Mouse (Mus musculus) neural tube, embryonic 13.5 days (tissue): Measurements from ENCODE around the gene Orai2. TPM values are rescaled to one million over a fixed set of nuclear protein-coding genes. Genes with fewer than 3 reads are reported as not detected.
A peak's percentile ranks its signal among the peaks of the same experiment; 100 is the strongest.
"Not testable (repeated sequence)": the region's sequence is repeated elsewhere in the genome, so short reads cannot be mapped to it uniquely, and the experiment has no call there.

Source experiments
- ATAC-seq: fragments of 200-750 bp; cut with Nextera tagmentation; 2 replicates; pipeline ENCODE4 v1.8.0; 2017; ENCODE audit warnings: low read depth, mild to moderate bottlenecking, moderate TSS enrichment, moderate library complexity
- H3K27ac ChIP-seq: fragments of 300-500 bp; sonication (generic); replicated peaks from 2 replicates; pipeline ENCODE4 v1.5.1; 2015; ENCODE audit warnings: moderate library complexity, mild to moderate bottlenecking, inconsistent platforms
- H3K27me3 ChIP-seq: fragments of 300-500 bp; sonication (generic); 2 replicates; pipeline ENCODE4 v1.6.1; 2015; ENCODE audit warnings: mild to moderate bottlenecking, inconsistent platforms
- H3K36me3 ChIP-seq: fragments of 300-500 bp; sonication (generic); 2 replicates; pipeline ENCODE4 v1.6.1; 2015; ENCODE audit warnings: mild to moderate bottlenecking, inconsistent platforms
- H3K4me1 ChIP-seq: fragments of 300-500 bp; sonication (generic); replicated peaks from 2 replicates; pipeline ENCODE4 v1.6.1; 2015; ENCODE audit warnings: inconsistent platforms
- H3K4me2 ChIP-seq: fragments of 300-500 bp; sonication (generic); 2 replicates; pipeline ENCODE4 v1.6.1; 2015; ENCODE audit warnings: inconsistent platforms, mild to moderate bottlenecking, moderate library complexity
- H3K4me3 ChIP-seq: fragments of 300-500 bp; sonication (generic); 2 replicates; pipeline ENCODE4 v1.5.1; 2015; ENCODE audit warnings: mild to moderate bottlenecking, inconsistent platforms
- H3K9ac ChIP-seq: fragments of 300-500 bp; sonication (generic); 2 replicates; pipeline ENCODE4 v1.6.1; 2015; ENCODE audit warnings: moderate library complexity, mild to moderate bottlenecking, inconsistent platforms
- H3K9me3 ChIP-seq: fragments of 300-500 bp; sonication (generic); 2 replicates; pipeline ENCODE4 v1.6.1; 2016; ENCODE audit warnings: inconsistent platforms
- WGBS: fragments of 180-500 bp; shearing (Covaris S2); methylation state at CpG from one replicate; pipeline ENCODE4 v1.1.7; 2015; 5-methylcytosine and 5-hydroxymethylcytosine counted together
- microRNA-seq: library from miRNA; unstranded; fragments of <30 nt; microRNA quantifications from one replicate; pipeline ENCODE4, GENCODE M21; 2016
- polyA plus RNA-seq: library from polyadenylated mRNA; unstranded; fragments of >200 nt; fragmentation: Nextera tagmentation; extraction: Ambion mirVana; gene quantifications from 2 replicates; pipeline ENCODE4 v1.2.1, GENCODE M21; 2015

Gene Orai2
- polyA plus RNA-seq, 1 experiment from 2014 or later = 33.7 TPM

GRCm38 (mm10) chr5:136115891-136116783 lies 54.4 kb downstream of the Orai2 start, which contains the start of gene Polr2j:
Polr2j (plus strand) TSS chr5:136116631.
- peak within 1 kb of the TSS; percentile 87 for H3K9ac ChIP-seq
- no peaks in the 10 kb centered on the region for H3K27me3 ChIP-seq
- H3K36me3 ChIP-seq = peaks cover 17% of the 10 kb centered on the region
- H3K4me1 ChIP-seq = peaks cover 27% of the 10 kb centered on the region
- H3K4me2 ChIP-seq = peak within 1 kb of the TSS; percentile 78
- peak; percentile 95 for ATAC-seq
- WGBS = 3% methylated on average over 42 of the region's 42 CpGs
- H3K27ac ChIP-seq = peak within 1 kb of the TSS; percentile 78
- H3K9me3 ChIP-seq = no peaks in the 10 kb centered on the region
- H3K4me3 ChIP-seq = peak within 1 kb of the TSS; percentile 97

GRCm38 (mm10) chr5:136113546-136113945 lies 57.0 kb downstream of the Orai2 start:
- ATAC-seq, H3K27me3 ChIP-seq, H3K9me3 ChIP-seq, H3K27ac ChIP-seq, H3K9ac ChIP-seq, H3K36me3 ChIP-seq, H3K4me2 ChIP-seq, H3K4me3 ChIP-seq: not testable (repeated sequence)
- 52% methylated on average over 4 of the region's 4 CpGs for WGBS
- H3K4me1 ChIP-seq = peaks cover 24% of the 10 kb centered on the region

GRCm38 (mm10) chr5:136109042-136109441 lies 61.5 kb downstream of the Orai2 start:
- H3K4me2 ChIP-seq = no peak overlapping the region

GRCm38 (mm10) chr5:136108486-136108885 lies 62.0 kb downstream of the Orai2 start:
- H3K4me3 ChIP-seq = no peak overlapping the region
- no peak overlapping the region for H3K9ac ChIP-seq
- H3K27ac ChIP-seq = no peak overlapping the region
- H3K9me3 ChIP-seq = no peaks in the 10 kb centered on the region
- no peak overlapping the region for H3K4me2 ChIP-seq
- WGBS = 50% methylated on average over 2 of the region's 2 CpGs
- no peaks in the 10 kb centered on the region for H3K4me1 ChIP-seq
- no peak for ATAC-seq
- H3K36me3 ChIP-seq = peaks cover 3% of the 10 kb centered on the region; the same call in 1 of the 2 replicates
- H3K27me3 ChIP-seq = peaks cover 4% of the 10 kb centered on the region; the same call in 1 of the 2 replicates

More at GRCm38 (mm10) chr5:136109042-136109441, 61.5 kb downstream of the Orai2 start:
- no peaks in the 10 kb centered on the region; the same call in 1 of the 2 replicates for H3K27me3 ChIP-seq
- H3K9me3 ChIP-seq = no peaks in the 10 kb centered on the region
- H3K4me1 ChIP-seq = no peaks in the 10 kb centered on the region
- ATAC-seq = no peak
- peaks cover 2% of the 10 kb centered on the region; the same call in 1 of the 2 replicates for H3K36me3 ChIP-seq
- 0 out of 2 replicates have a peak overlapping the region, but pooled peaks have one; percentile 12 for H3K9ac ChIP-seq
- no peak overlapping the region for H3K4me3 ChIP-seq
- WGBS = 84% methylated on average over 3 of the region's 3 CpGs
- no peak overlapping the region for H3K27ac ChIP-seq

GRCm38 (mm10) chr5:136104511-136104910 lies 66.0 kb downstream of the Orai2 start:
- Histone ChIP-seq H3K36me3 (peaks cover 3% of the 10 kb centered on the region; the same call in 1 of the 2 replicates), H3K4me2 (no peak overlapping the region), H3K9me3 (no peaks in the 10 kb centered on the region), H3K9ac (no peak overlapping the region), H3K27ac (no peak overlapping the region), H3K27me3 (peaks cover 20% of the 10 kb centered on the region), H3K4me1 (peaks cover 9% of the 10 kb centered on the region), H3K4me3 (no peak overlapping the region)
- no peak for ATAC-seq
- 77% methylated on average over 5 of the region's 5 CpGs for WGBS

GRCm38 (mm10) chr5:136102099-136102820 lies 68.3 kb downstream of the Orai2 start:
- 5% methylated on average over 41 of the region's 41 CpGs for WGBS
- Histone ChIP-seq H3K4me1 (peaks cover 9% of the 10 kb centered on the region), H3K27ac (0 out of 2 replicates have a peak overlapping the region, but pooled peaks have one; percentile 19), H3K4me2 (peak overlapping the region; percentile 68), H3K9me3 (no peaks in the 10 kb centered on the region), H3K9ac (peak overlapping the region; percentile 64), H3K27me3 (peaks cover 23% of the 10 kb centered on the region), H3K36me3 (peaks cover 3% of the 10 kb centered on the region; the same call in 1 of the 2 replicates), H3K4me3 (peak overlapping the region; percentile 41)
- peak; percentile 84 for ATAC-seq

- Histone ChIP-seq H3K27ac (no peak overlapping the region), H3K9me3 (no peaks in the 10 kb centered on the region), H3K4me3 (no peak overlapping the region), H3K27me3 (peaks cover 20% of the 10 kb centered on the region), H3K9ac (no peak overlapping the region), H3K36me3 (no peaks in the 10 kb centered on the region), H3K4me2 (no peak overlapping the region), H3K4me1 (peaks cover 9% of the 10 kb centered on the region)
- no peak for ATAC-seq
- 83% methylated on average over 10 of the region's 10 CpGs for WGBS
Observed at GRCm38 (mm10) chr5:136098536-136098935, 72.0 kb downstream of the Orai2 start.

Small RNAs within 50 kb of the gene (microRNA-seq; reads per million reads assigned to microRNA genes)
- not detected for gene Mir7035

Other genes starting within 250 kb of the Orai2 start
- gene Ywhag, start 236.1 kb downstream of the Orai2 start, polyA plus RNA-seq = 665 and 740 TPM in 2 replicates
- 0.79 and 1.9 TPM in 2 replicates for gene Ssc4d, start 196.2 kb downstream of the Orai2 start, polyA plus RNA-seq
- gene Zp3, start 190.6 kb downstream of the Orai2 start, polyA plus RNA-seq = 0.14 TPM in 1 of 2 replicates, not detected in the other
- 25.6 and 26.5 TPM in 2 replicates for gene Dtx2, start 175.9 kb downstream of the Orai2 start, polyA plus RNA-seq
- gene Upk3b, start 132.2 kb downstream of the Orai2 start, polyA plus RNA-seq = 0.14 and 0.20 TPM in 2 replicates
- gene Upk3bl, start 116.2 kb downstream of the Orai2 start, polyA plus RNA-seq = 0.63 TPM in 1 of 2 replicates, not detected in the other
- 19.7 and 19.9 TPM in 2 replicates for gene Rasa4, start 86.8 kb downstream of the Orai2 start, polyA plus RNA-seq
- gene Polr2j, start 54.1 kb downstream of the Orai2 start, polyA plus RNA-seq = 210 and 232 TPM in 2 replicates
- gene Lrwd1, start 34.6 kb downstream of the Orai2 start, polyA plus RNA-seq = 25.0 and 25.6 TPM in 2 replicates
- gene Alkbh4, start 34.6 kb downstream of the Orai2 start, polyA plus RNA-seq = 21.1 and 22.4 TPM in 2 replicates
- 58.8 and 69.0 TPM in 2 replicates for gene Prkrip1, start 28.2 kb upstream of the Orai2 start, polyA plus RNA-seq
- 24.9 and 26.4 TPM in 2 replicates for gene Sh2b2, start 75.8 kb upstream of the Orai2 start, polyA plus RNA-seq